Mouse (Mus musculus): ENCODE data around the gene Tenm2. TPM values are rescaled to one million over a fixed set of nuclear protein-coding genes. Genes with fewer than 3 reads are reported as not detected.

Gene Tenm2
- polyA plus RNA-seq, 1 experiment = 0.61 TPM

- no peaks in the 10 kb centered on the region for H3K36me3 ChIP-seq (ENCODE audit: control insufficient read depth, insufficient read depth, low read length)
- no peak for TF ChIP-seq CTCF (conservative IDR thresholded peaks at IDR 0.05; ENCODE audit: insufficient read depth, insufficient read length, low read depth, low read length)
- H3K4me3 ChIP-seq (ENCODE audit: insufficient read depth, low read depth, low read length) = no peak overlapping the region
- no peak for DNase-seq
- no peak overlapping the region for H3K27ac ChIP-seq (ENCODE audit: insufficient read depth, low read depth, low read length)
- H3K4me1 ChIP-seq (ENCODE audit: control insufficient read depth, insufficient read depth, low read length) = 0 out of 2 replicates have a peak, but pooled peaks cover 3% of the 10 kb centered on the region
- WGBS = 77% methylated on average over 5 of the region's 5 CpGs
- H3K27me3 ChIP-seq (replicated peaks; ENCODE audit: control insufficient read depth, insufficient read depth, low read length) = no peaks in the 10 kb centered on the region; the same call in 1 of the 2 replicates
These were observed 561.6 kb downstream of the Tenm2 start for GRCm38 (mm10) chr11:36674141-36674540.

- H3K27me3 ChIP-seq (replicated peaks; ENCODE audit: control insufficient read depth, insufficient read depth, low read length) = no peaks in the 10 kb centered on the region
- WGBS = 72% methylated on average over 9 of the region's 9 CpGs
- TF ChIP-seq CTCF (conservative IDR thresholded peaks at IDR 0.05; ENCODE audit: insufficient read depth, insufficient read length, low read depth, low read length) (no peak), POLR2A (IDR thresholded peaks at IDR 0.05; ENCODE audit: low read depth, low read length) (no peak)
- no peak for DNase-seq
- H3K4me1 ChIP-seq (ENCODE audit: control insufficient read depth, insufficient read depth, low read length) = no peaks in the 10 kb centered on the region
- no peak overlapping the region for H3K4me3 ChIP-seq (ENCODE audit: insufficient read depth, low read depth, low read length)
- no peaks in the 10 kb centered on the region for H3K36me3 ChIP-seq (ENCODE audit: control insufficient read depth, insufficient read depth, low read length)
- H3K27ac ChIP-seq (ENCODE audit: insufficient read depth, low read depth, low read length) = no peak overlapping the region
These were observed 564.6 kb downstream of the Tenm2 start for GRCm38 (mm10) chr11:36671196-36671595.

GRCm38 (mm10) chr11:36664026-36664425, 571.7 kb downstream of the Tenm2 start:
- H3K27me3 ChIP-seq (replicated peaks; ENCODE audit: control insufficient read depth, insufficient read depth, low read length) = no peaks in the 10 kb centered on the region
- 74% methylated on average over 1 of the region's 1 CpGs for WGBS
- no peaks in the 10 kb centered on the region for H3K4me1 ChIP-seq (ENCODE audit: control insufficient read depth, insufficient read depth, low read length)
- TF ChIP-seq POLR2A (IDR thresholded peaks at IDR 0.05; ENCODE audit: low read depth, low read length) (no peak), CTCF (conservative IDR thresholded peaks at IDR 0.05; ENCODE audit: insufficient read depth, insufficient read length, low read depth, low read length) (no peak)
- no peak for DNase-seq
- no peak overlapping the region for H3K4me3 ChIP-seq (ENCODE audit: insufficient read depth, low read depth, low read length)
- H3K27ac ChIP-seq (ENCODE audit: insufficient read depth, low read depth, low read length) = no peak overlapping the region
- H3K36me3 ChIP-seq (ENCODE audit: control insufficient read depth, insufficient read depth, low read length) = no peaks in the 10 kb centered on the region

- H3K27me3 ChIP-seq (replicated peaks; ENCODE audit: control insufficient read depth, insufficient read depth, low read length) = no peaks in the 10 kb centered on the region
- DNase-seq = no peak
- H3K4me1 ChIP-seq (ENCODE audit: control insufficient read depth, insufficient read depth, low read length) = no peaks in the 10 kb centered on the region
- no peak overlapping the region for H3K27ac ChIP-seq (ENCODE audit: insufficient read depth, low read depth, low read length)
- H3K36me3 ChIP-seq (ENCODE audit: control insufficient read depth, insufficient read depth, low read length) = no peaks in the 10 kb centered on the region
- no peak overlapping the region for H3K4me3 ChIP-seq (ENCODE audit: insufficient read depth, low read depth, low read length)
- no peak for TF ChIP-seq CTCF (conservative IDR thresholded peaks at IDR 0.05; ENCODE audit: insufficient read depth, insufficient read length, low read depth, low read length)
- no peak for TF ChIP-seq POLR2A (IDR thresholded peaks at IDR 0.05; ENCODE audit: low read depth, low read length)
- 86% methylated on average over 3 of the region's 3 CpGs for WGBS
These were observed 572.2 kb downstream of the Tenm2 start for GRCm38 (mm10) chr11:36663571-36663970.

GRCm38 (mm10) chr11:36653656-36654323, 582.0 kb downstream of the Tenm2 start:
- H3K36me3 ChIP-seq (ENCODE audit: control insufficient read depth, insufficient read depth, low read length) = no peaks in the 10 kb centered on the region
- 0 out of 2 replicates have a peak, but pooled peaks cover 1% of the 10 kb centered on the region for H3K27me3 ChIP-seq (replicated peaks; ENCODE audit: control insufficient read depth, insufficient read depth, low read length)
- no peak for TF ChIP-seq CTCF (conservative IDR thresholded peaks at IDR 0.05; ENCODE audit: insufficient read depth, insufficient read length, low read depth, low read length)
- no peak for TF ChIP-seq POLR2A (IDR thresholded peaks at IDR 0.05; ENCODE audit: low read depth, low read length)
- H3K4me1 ChIP-seq (ENCODE audit: control insufficient read depth, insufficient read depth, low read length) = no peaks in the 10 kb centered on the region
- H3K4me3 ChIP-seq (ENCODE audit: insufficient read depth, low read depth, low read length) = no peak overlapping the region
- 58% methylated on average over 9 of the region's 9 CpGs for WGBS
- DNase-seq = no peak
- H3K27ac ChIP-seq (ENCODE audit: insufficient read depth, low read depth, low read length) = no peak overlapping the region

- H3K4me1 ChIP-seq (ENCODE audit: control insufficient read depth, insufficient read depth, low read length) = no peaks in the 10 kb centered on the region
- no peak overlapping the region for H3K27ac ChIP-seq (ENCODE audit: insufficient read depth, low read depth, low read length)
- TF ChIP-seq CTCF (conservative IDR thresholded peaks at IDR 0.05; ENCODE audit: insufficient read depth, insufficient read length, low read depth, low read length) = no peak
- no peak for TF ChIP-seq POLR2A (IDR thresholded peaks at IDR 0.05; ENCODE audit: low read depth, low read length)
- no peaks in the 10 kb centered on the region for H3K27me3 ChIP-seq (replicated peaks; ENCODE audit: control insufficient read depth, insufficient read depth, low read length)
- no peak for DNase-seq
- H3K36me3 ChIP-seq (ENCODE audit: control insufficient read depth, insufficient read depth, low read length) = no peaks in the 10 kb centered on the region
- 92% methylated on average over 1 of the region's 1 CpGs for WGBS
- no peak overlapping the region for H3K4me3 ChIP-seq (ENCODE audit: insufficient read depth, low read depth, low read length)
These were observed 588.6 kb downstream of the Tenm2 start for GRCm38 (mm10) chr11:36647179-36647578.

GRCm38 (mm10) chr11:36635082-36635481, 600.7 kb downstream of the Tenm2 start:
- Histone ChIP-seq H3K27me3 (replicated peaks; ENCODE audit: control insufficient read depth, insufficient read depth, low read length) (no peaks in the 10 kb centered on the region), H3K4me3 (ENCODE audit: insufficient read depth, low read depth, low read length) (no peak overlapping the region), H3K27ac (ENCODE audit: insufficient read depth, low read depth, low read length) (no peak overlapping the region), H3K4me1 (ENCODE audit: control insufficient read depth, insufficient read depth, low read length) (no peaks in the 10 kb centered on the region), H3K36me3 (ENCODE audit: control insufficient read depth, insufficient read depth, low read length) (no peaks in the 10 kb centered on the region)
- TF ChIP-seq POLR2A (IDR thresholded peaks at IDR 0.05; ENCODE audit: low read depth, low read length) (no peak), CTCF (conservative IDR thresholded peaks at IDR 0.05; ENCODE audit: insufficient read depth, insufficient read length, low read depth, low read length) (no peak)
- DNase-seq = no peak
- 34% methylated on average over 6 of the region's 6 CpGs for WGBS

Data from kidney, adult 2 months (tissue).